Comparison of ENCODE assay signal across 11 mouse cellular contexts in the genomic region with DNA sequence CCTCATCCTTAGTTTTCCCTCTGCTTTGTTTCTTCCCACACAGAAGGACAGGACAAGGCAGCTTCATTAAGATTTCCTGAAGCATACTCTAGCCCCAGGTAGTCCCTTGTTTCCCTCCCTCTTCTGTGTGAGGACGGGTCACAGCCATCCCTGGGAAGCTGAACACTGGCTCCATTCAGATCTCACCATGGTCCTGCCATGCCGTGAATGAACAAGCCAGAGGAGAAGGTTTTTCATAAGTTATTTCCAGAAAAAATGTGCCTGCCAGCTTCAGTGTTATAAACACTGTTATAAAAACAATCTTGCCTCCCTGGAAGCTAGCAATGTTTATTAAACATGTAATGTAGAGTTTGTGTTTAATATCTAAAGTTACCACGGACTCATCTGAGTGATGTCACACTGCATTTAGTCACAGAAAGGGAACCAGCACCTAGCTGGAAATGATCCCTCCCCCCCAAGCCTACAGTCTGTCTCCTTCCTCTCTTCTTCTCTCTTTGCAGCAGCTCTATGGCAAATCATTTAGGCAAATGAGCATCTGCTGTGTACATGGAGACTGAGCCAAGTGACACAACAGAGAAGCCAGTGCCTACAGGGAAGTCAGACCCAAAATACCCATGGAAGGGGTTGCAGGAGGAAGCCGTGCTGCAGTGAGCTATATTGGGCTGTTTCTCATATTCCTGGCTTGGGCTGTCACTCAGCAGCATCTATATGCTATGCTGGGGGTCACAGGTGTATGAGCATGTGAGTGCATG.
A peak's percentile ranks its signal among the peaks of the same experiment; 100 is the strongest.
DNase-seq lines count a peak whose midpoint lies in the region; TF ChIP-seq lines count a peak whose summit lies in the region.
"Had no signal": no experiment of that assay in that cellular context is flagged by ENCODE, and none has a peak within 500 bp of the region (broad histone marks: within the 10 kb centered on the region; RNA-seq: fewer than 3 reads in every experiment).

No protein-coding gene starts in this region.

- no peak for TF ChIP-seq CTCF in brain, embryonic 14.5 days (IDR thresholded peaks at IDR 0.05; ENCODE audit: borderline replicate concordance, extremely low read depth, insufficient read depth, insufficient read length)

- intact Hi-C loops in left cerebral cortex, postnatal 36 days (cut with DNase I) = no loop called here

- peak; percentile 61 for DNase-seq in cerebellum, adult 11-12 months
- DNase-seq in cerebellum, adult 11 months = no peak
- peak; percentile 75 for DNase-seq in brain, embryonic 14.5 days (ENCODE audit: low read depth)
- peak; percentile 29 to 64 for DNase-seq in frontal cortex, postnatal 36 days (ENCODE audit: low spot score in 2 of 2)
- peak; percentile 30 to 36 for DNase-seq in left cerebral cortex, postnatal 36 days (ENCODE audit: low spot score in 2 of 2)
- DNase-seq in gastrocnemius, adult 18-20 months (ENCODE audit: low spot score) = no peak
- no peak for DNase-seq in heart, adult 11 months
- no peak for DNase-seq in thymus, adult 18-20 months
- DNase-seq: embryo, embryonic 11 days; heart, postnatal 4 days; kidney, postnatal 25 days had no signal

- no peak for TF ChIP-seq POLR2A in brain, embryonic 14.5 days (IDR thresholded peaks at IDR 0.05; ENCODE audit: borderline replicate concordance, extremely low read depth, insufficient read depth, insufficient read length, poor library complexity, severe bottlenecking)

Comparison
In these comparisons a context has a peak if more than half of its experiments do, and no peak if none do; other contexts are left out.
1. DNase-seq: peak in cerebellum, adult 11-12 months (single experiment), brain, embryonic 14.5 days (single experiment), frontal cortex, postnatal 36 days (2 of 2) and left cerebral cortex, postnatal 36 days (2 of 2); none in cerebellum, adult 11 months (single experiment), gastrocnemius, adult 18-20 months (single experiment), heart, adult 11 months (single experiment) and thymus, adult 18-20 months (0 of 2).